Mouse (Mus musculus): ENCODE measurements at regions not wholly inside any gene's neighbourhood (a gene's known extent, or its start where the extent isn't known, plus 50 kb on each side); places are given as distances from the start of the nearest gene placed in this dataset.

DNA sequence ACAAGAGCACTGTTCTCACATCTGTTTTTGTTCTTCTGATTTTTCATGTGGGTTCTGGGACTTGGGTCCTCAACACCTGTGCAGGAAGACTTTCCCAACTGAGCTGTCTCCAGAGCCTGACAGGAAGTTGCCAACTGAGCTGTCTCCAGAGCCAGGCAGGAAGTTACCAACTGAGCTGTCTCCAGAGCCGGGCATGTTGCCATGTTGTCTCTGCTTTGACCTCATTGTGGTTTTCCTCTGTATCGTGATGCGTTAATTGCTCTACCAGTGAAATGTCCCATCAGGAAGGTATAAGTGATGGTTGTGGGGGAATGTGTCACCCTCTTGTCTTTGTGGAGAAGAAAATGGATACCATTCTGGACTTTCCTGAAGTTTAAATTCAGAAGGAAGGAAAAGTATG, 54.4 kb upstream of the Olfm4 start:
- H3K9ac ChIP-seq (replicated peaks; ENCODE audit: low read depth, low read length): no peak overlapping the region
- WGBS: 85% methylated on average over 3 of the region's 3 CpGs
- no peaks in the 10 kb centered on the region for H3K9me3 ChIP-seq (ENCODE audit: control insufficient read depth, low read length)
- H3K4me1 ChIP-seq (replicated peaks; ENCODE audit: control insufficient read depth, insufficient read depth, low read length): 0 out of 2 replicates have a peak, but pooled peaks cover 5% of the 10 kb centered on the region
- H3K4me3 ChIP-seq (replicated peaks; ENCODE audit: low read length): no peak overlapping the region
- H3K4me2 ChIP-seq (ENCODE audit: low read length): no peak overlapping the region
- H3K27me3 ChIP-seq (replicated peaks; ENCODE audit: control insufficient read depth, insufficient read depth, low read length): no peaks in the 10 kb centered on the region
- H3K36me3 ChIP-seq (ENCODE audit: control insufficient read depth, insufficient read depth): no peaks in the 10 kb centered on the region
- no peak for ATAC-seq
- no peak overlapping the region for H3K27ac ChIP-seq (ENCODE audit: low read length)

DNA sequence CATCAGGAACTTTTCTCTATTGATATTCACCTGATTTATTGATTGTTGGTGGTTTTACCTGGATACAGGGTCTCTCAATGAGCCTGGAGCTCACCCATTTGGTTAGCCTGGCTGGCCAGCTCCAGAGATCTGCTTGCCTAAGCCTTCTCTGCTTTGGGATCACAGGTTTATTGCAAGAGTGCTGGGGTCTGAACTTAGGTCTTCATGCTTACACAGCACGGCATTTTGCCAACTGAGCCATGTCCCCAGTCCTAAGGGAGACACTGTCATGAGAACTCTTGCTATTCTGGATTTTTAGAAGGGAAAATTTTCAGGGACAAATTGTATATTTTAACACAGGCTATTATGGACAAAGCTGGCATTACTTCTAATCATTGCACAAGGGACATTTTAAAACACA, 56.7 kb upstream of the Olfm4 start:
- Histone ChIP-seq H3K36me3 (ENCODE audit: control insufficient read depth, insufficient read depth) (no peaks in the 10 kb centered on the region), H3K4me3 (replicated peaks; ENCODE audit: low read length) (no peak overlapping the region), H3K9ac (replicated peaks; ENCODE audit: low read depth, low read length) (no peak overlapping the region), H3K4me2 (ENCODE audit: low read length) (no peak overlapping the region), H3K27me3 (replicated peaks; ENCODE audit: control insufficient read depth, insufficient read depth, low read length) (no peaks in the 10 kb centered on the region), H3K9me3 (ENCODE audit: control insufficient read depth, low read length) (no peaks in the 10 kb centered on the region), H3K4me1 (replicated peaks; ENCODE audit: control insufficient read depth, insufficient read depth, low read length) (0 out of 2 replicates have a peak, but pooled peaks cover 2% of the 10 kb centered on the region), H3K27ac (ENCODE audit: low read length) (no peak overlapping the region)
- 92% methylated on average over 1 of the region's 1 CpGs for WGBS
- peak; percentile 38; the same call in 1 of the 2 replicates for ATAC-seq

DNA sequence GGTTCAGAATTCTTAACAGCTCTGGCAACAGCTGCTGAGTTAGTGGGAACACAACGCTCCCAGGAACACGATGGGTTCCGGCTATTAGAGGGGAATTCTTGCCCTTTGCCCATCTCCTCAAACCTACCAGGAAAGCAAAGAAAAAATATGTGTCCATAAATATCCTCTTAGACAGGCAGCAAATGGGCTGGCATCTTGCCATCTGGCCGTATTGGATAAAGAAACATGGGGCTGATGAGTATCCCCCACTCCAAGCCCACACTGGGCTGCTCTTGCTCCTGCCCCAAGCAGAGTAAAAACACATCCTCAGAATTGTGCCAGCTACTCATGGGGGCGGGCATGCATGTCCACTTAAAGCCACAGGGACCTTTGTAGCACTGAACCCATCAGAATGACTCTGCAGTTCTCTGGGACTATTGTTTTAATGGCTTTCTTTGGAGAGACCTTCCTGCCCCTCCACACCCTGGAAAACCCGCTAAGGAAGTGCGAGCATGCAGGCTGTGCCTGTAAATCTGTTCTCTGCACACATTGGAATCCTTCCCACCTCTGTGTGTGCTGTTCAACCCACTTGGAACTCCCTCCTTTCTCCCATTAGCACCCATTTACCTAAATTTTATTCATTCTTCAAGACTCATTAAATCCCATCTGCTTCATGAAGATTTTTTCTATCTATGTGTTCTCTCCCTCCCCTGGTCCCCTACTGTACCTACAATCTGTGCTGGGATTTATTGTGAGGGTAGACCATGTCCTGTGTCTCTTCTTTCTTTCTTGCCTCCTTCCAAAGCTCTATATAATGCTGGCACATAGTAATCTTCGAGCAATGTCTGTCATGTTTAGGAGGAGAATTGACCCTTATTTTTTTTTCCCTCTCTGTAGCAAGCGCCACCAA, 66.7 kb upstream of the Olfm4 start:
- ATAC-seq: peak; percentile 89
- Histone ChIP-seq H3K9ac (replicated peaks; ENCODE audit: low read depth, low read length) (no peak overlapping the region), H3K4me3 (replicated peaks; ENCODE audit: low read length) (no peak overlapping the region), H3K36me3 (ENCODE audit: control insufficient read depth, insufficient read depth) (no peaks in the 10 kb centered on the region), H3K4me1 (replicated peaks; ENCODE audit: control insufficient read depth, insufficient read depth, low read length) (peaks cover 20% of the 10 kb centered on the region), H3K27ac (ENCODE audit: low read length) (peak overlapping the region; percentile 89), H3K9me3 (ENCODE audit: control insufficient read depth, low read length) (no peaks in the 10 kb centered on the region), H3K27me3 (replicated peaks; ENCODE audit: control insufficient read depth, insufficient read depth, low read length) (no peaks in the 10 kb centered on the region), H3K4me2 (ENCODE audit: low read length) (no peak overlapping the region)
- 54% methylated on average over 9 of the region's 9 CpGs for WGBS

DNA sequence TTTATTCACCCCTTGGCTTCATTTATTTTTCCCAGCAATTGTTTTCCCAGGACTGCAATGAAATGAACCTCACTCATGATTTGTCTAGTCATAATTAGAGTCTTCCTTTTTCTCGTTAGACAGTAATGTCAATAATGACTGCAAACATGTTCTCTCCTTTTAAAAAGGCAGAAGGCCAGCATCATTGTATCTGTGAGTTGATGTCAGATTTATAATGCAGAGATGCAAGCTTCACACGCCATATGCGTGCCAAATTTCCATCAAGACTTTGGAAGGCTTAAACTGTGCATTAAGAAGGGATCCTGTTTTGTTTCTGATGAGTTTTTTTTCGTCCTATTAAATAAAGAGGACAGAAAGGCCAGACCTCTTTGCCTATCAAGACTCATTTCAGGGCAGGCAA, 68.9 kb upstream of the Olfm4 start:
- Histone ChIP-seq H3K9ac (replicated peaks; ENCODE audit: low read depth, low read length) (no peak overlapping the region), H3K4me1 (replicated peaks; ENCODE audit: control insufficient read depth, insufficient read depth, low read length) (peaks cover 20% of the 10 kb centered on the region), H3K4me2 (ENCODE audit: low read length) (no peak overlapping the region), H3K4me3 (replicated peaks; ENCODE audit: low read length) (no peak overlapping the region), H3K27me3 (replicated peaks; ENCODE audit: control insufficient read depth, insufficient read depth, low read length) (no peaks in the 10 kb centered on the region), H3K27ac (ENCODE audit: low read length) (peak overlapping the region; percentile 54), H3K36me3 (ENCODE audit: control insufficient read depth, insufficient read depth) (no peaks in the 10 kb centered on the region), H3K9me3 (ENCODE audit: control insufficient read depth, low read length) (no peaks in the 10 kb centered on the region)
- whole genome bisulfite sequencing: 37% methylated on average over 4 of the region's 4 CpGs
- ATAC-seq: peak; percentile 15; the same call in 1 of the 2 replicates

DNA sequence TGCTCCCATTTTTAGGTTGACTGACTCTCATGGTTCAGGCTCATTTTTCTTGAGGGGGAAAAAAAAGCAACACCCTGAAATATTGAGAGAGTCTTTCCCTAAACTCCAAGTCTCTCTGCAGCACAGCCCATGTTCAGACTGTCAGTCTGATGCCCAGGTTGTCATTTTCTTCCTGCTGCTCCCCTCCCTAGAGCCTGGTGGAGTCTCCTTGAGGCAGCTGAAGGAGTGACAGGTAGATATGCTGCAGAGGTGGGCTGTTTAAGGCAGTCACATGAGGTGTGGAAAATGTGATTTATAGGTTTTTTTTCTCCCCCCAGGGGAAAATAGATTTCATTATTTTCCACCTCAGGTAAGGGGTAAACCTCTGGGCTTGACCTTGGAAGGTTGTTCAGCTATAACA, 70.6 kb upstream of the Olfm4 start:
- H3K4me3 ChIP-seq (replicated peaks; ENCODE audit: low read length): no peak overlapping the region
- no peak overlapping the region for H3K27ac ChIP-seq (ENCODE audit: low read length)
- H3K4me1 ChIP-seq (replicated peaks; ENCODE audit: control insufficient read depth, insufficient read depth, low read length): peaks cover 23% of the 10 kb centered on the region
- H3K9me3 ChIP-seq (ENCODE audit: control insufficient read depth, low read length): no peaks in the 10 kb centered on the region
- H3K36me3 ChIP-seq (ENCODE audit: control insufficient read depth, insufficient read depth): no peaks in the 10 kb centered on the region
- H3K4me2 ChIP-seq (ENCODE audit: low read length): no peak overlapping the region
- no peak for ATAC-seq
- H3K9ac ChIP-seq (replicated peaks; ENCODE audit: low read depth, low read length): no peak overlapping the region
- no peaks in the 10 kb centered on the region for H3K27me3 ChIP-seq (replicated peaks; ENCODE audit: control insufficient read depth, insufficient read depth, low read length)

DNA sequence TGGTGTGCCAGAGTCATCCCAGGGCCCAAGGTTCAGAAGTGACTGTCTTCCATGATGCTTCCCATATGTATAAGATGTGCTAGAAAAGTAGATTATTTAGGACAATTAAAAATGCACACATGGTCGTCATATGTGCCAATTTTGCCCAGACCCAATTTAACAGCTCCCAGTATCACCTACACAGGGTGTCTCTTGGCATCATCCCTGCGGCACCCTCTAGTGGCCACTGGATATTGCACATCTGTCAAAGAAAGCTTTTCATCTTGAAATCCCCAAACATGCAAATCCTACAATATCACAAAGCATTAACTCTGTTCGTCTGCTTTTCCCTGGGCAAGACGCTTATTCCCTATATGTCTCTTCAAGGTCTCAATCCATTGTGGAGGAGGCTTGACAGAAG, 71.3 kb upstream of the Olfm4 start:
- WGBS: 41% methylated on average over 4 of the region's 4 CpGs
- no peak overlapping the region for H3K4me2 ChIP-seq (ENCODE audit: low read length)
- no peak for ATAC-seq

DNA sequence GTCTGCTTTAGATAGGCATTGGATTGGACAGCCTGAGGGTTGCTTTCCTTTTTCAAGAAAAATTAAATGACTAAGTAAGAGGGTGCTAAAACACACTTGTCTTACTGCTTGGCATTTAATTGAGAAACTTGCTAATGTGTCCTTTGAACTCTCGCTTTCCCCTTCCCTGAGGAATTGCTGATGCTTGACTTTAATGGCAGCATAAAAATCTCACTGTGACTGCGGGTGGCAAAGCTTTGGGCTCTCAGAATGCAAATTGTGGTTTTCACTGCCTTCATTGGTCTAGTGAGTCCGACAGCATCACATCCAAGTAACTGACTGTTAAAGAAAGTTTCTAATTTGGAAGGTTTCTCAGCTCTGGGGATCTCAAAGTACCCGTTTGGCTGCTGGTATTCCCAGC, 76.1 kb upstream of the Olfm4 start:
- WGBS: 48% methylated on average over 4 of the region's 4 CpGs

More for the DNA sequence above, 71.3 kb upstream of the Olfm4 start:
- H3K4me1 ChIP-seq (replicated peaks; ENCODE audit: control insufficient read depth, insufficient read depth, low read length): peaks cover 23% of the 10 kb centered on the region
- H3K27ac ChIP-seq (ENCODE audit: low read length): no peak overlapping the region
- no peak overlapping the region for H3K9ac ChIP-seq (replicated peaks; ENCODE audit: low read depth, low read length)
- H3K9me3 ChIP-seq (ENCODE audit: control insufficient read depth, low read length): no peaks in the 10 kb centered on the region
- H3K27me3 ChIP-seq (replicated peaks; ENCODE audit: control insufficient read depth, insufficient read depth, low read length): no peaks in the 10 kb centered on the region
- H3K4me3 ChIP-seq (replicated peaks; ENCODE audit: low read length): no peak overlapping the region
- H3K36me3 ChIP-seq (ENCODE audit: control insufficient read depth, insufficient read depth): no peaks in the 10 kb centered on the region

DNA sequence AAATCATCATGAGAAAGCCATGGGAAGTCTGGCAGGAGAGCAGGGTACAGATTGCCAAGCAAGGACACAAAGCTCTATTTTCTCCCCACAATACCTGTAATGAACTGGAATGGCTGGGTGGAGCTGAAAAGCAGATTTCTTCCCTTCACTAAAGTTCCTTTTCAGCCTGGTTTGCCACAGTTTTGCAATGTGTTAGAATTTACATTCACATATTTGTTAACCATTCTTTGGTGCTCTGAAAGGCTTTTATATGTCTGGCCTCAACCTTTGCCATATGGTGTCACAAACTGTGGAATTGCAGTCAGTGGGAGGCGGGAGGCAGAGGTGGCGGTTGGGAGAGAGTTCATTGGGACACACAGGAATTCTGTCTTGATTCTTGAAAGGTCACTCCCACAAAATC, 78.3 kb upstream of the Olfm4 start:
- Histone ChIP-seq H3K4me1 (replicated peaks; ENCODE audit: control insufficient read depth, insufficient read depth, low read length) (peaks cover 3% of the 10 kb centered on the region; the same call in 1 of the 2 replicates), H3K27me3 (replicated peaks; ENCODE audit: control insufficient read depth, insufficient read depth, low read length) (no peaks in the 10 kb centered on the region), H3K4me2 (ENCODE audit: low read length) (no peak overlapping the region), H3K36me3 (ENCODE audit: control insufficient read depth, insufficient read depth) (no peaks in the 10 kb centered on the region), H3K27ac (ENCODE audit: low read length) (no peak overlapping the region), H3K9me3 (ENCODE audit: control insufficient read depth, low read length) (no peaks in the 10 kb centered on the region), H3K4me3 (replicated peaks; ENCODE audit: low read length) (no peak overlapping the region), H3K9ac (replicated peaks; ENCODE audit: low read depth, low read length) (no peak overlapping the region)
- peak; percentile 76 for ATAC-seq
- 10% methylated on average over 2 of the region's 2 CpGs for WGBS

More for the DNA sequence above, 76.1 kb upstream of the Olfm4 start:
- ATAC-seq: no peak
- Histone ChIP-seq H3K9ac (replicated peaks; ENCODE audit: low read depth, low read length) (no peak overlapping the region), H3K4me1 (replicated peaks; ENCODE audit: control insufficient read depth, insufficient read depth, low read length) (peaks cover 3% of the 10 kb centered on the region; the same call in 1 of the 2 replicates), H3K27me3 (replicated peaks; ENCODE audit: control insufficient read depth, insufficient read depth, low read length) (no peaks in the 10 kb centered on the region), H3K27ac (ENCODE audit: low read length) (no peak overlapping the region), H3K9me3 (ENCODE audit: control insufficient read depth, low read length) (no peaks in the 10 kb centered on the region), H3K36me3 (ENCODE audit: control insufficient read depth, insufficient read depth) (no peaks in the 10 kb centered on the region), H3K4me3 (replicated peaks; ENCODE audit: low read length) (no peak overlapping the region), H3K4me2 (ENCODE audit: low read length) (no peak overlapping the region)

DNA sequence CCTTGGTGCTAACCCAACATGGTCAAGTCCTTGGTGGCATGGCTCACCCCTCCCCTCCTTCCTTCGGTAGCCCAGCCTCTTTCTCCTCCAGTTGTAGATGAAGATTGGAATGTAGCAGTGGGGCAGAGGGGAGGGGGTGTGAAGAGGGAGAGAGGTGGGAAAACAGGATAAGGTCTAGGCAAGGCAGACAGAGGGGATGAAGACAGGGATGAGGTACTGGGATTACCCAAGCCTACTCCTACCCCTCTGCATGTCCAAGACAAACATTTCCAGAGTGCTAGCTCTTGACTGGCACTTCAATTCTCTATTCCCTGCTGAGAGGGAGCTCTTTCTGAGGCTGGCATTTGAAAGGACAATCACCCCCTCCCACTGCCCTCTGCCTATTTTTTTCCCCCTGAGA, 81.5 kb upstream of the Olfm4 start:
- no peaks in the 10 kb centered on the region for H3K27me3 ChIP-seq (replicated peaks; ENCODE audit: control insufficient read depth, insufficient read depth, low read length)
- no peaks in the 10 kb centered on the region for H3K9me3 ChIP-seq (ENCODE audit: control insufficient read depth, low read length)
- H3K36me3 ChIP-seq (ENCODE audit: control insufficient read depth, insufficient read depth): no peaks in the 10 kb centered on the region
- H3K9ac ChIP-seq (replicated peaks; ENCODE audit: low read depth, low read length): no peak overlapping the region
- no peaks in the 10 kb centered on the region; the same call in 1 of the 2 replicates for H3K4me1 ChIP-seq (replicated peaks; ENCODE audit: control insufficient read depth, insufficient read depth, low read length)
- WGBS: 24% methylated on average over 1 of the region's 1 CpGs
- no peak overlapping the region for H3K27ac ChIP-seq (ENCODE audit: low read length)
- H3K4me3 ChIP-seq (replicated peaks; ENCODE audit: low read length): no peak overlapping the region
- no peak for ATAC-seq
- no peak overlapping the region for H3K4me2 ChIP-seq (ENCODE audit: low read length)

All from forebrain, embryonic 16.5 days (tissue).